Mouse (Mus musculus) retina, adult 2 months (tissue): ENCODE data around the gene Gtsf2.
"Not testable (repeated sequence)": the region's sequence is repeated elsewhere in the genome, so short reads cannot be mapped to it uniquely, and the experiment has no call there.

ENCODE experiments used
- DNase-seq: peaks from one replicate; pipeline ENCODE4 v3.0.0-alpha.2; 2012; ENCODE audit warnings: low read depth, low spot score

The Gtsf2 gene

DNA sequence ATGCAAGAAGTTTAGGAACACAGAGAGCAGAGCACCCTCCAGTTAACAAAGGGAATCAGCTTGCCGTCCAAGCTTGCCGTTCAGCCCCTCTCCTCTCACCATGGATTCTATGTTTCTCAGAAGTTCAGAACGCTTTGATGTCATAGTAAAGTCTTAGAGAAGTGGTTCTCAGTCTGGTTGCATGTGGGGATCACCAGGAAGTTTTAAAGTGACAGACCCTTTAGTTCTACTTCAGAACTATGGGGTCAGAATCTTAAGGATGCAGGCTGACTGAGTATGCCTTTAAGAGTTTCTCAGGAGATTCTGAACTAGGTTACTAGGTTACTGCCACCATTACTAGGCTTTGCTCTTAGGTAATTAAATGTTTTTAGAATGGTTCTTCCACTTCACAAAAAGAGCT lies at the start of gene Gtsf2:
Gene Gtsf2, minus strand, starts transcription at position 101 of the 400 bp plus-strand sequence.
- DNase-seq = no peak

DNA sequence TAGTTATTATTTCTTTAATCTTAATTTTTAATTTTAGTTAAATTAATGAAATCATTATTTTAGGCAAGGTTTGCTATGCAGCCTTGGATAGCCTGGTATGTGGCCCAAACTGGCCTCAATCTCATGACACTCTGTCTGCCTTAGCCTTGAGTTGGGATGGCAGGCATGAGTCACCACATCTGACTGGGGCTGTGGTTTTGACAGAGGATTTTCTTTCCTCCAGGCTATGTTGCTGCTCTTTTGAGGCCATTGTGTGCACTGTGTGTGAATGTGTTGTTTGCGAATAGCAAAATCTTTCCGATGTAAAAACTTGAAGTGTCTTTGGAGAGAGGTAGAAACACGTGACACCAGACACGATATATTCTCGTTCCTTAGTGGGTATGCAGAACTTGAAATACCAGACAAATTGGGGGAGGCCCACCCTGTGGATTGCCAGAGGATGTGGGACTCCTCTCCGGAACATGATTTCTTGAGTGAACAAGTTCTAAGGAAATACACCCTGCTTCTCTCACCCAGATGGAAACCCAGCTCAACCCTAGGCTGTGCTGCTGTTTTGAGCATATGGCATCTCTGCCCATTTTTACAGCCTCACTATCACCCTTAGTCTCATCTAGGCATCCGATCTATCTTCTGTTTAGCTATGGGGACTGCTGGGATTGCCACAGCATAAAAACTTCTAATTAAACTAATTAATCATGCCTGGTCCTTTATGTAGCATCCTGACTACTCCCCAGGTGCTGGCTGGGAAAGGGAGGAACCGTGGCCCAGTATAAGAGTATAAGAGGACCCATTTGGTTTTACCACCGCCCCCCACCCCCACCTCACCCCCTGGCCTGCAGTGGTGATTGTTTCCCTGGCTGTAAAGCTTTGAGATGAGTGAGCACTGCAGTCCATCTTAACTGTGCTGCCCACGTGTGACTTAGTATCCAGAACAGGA lies 48.2 kb upstream of the Gtsf2 start:
- DNase-seq = no peak

DNA sequence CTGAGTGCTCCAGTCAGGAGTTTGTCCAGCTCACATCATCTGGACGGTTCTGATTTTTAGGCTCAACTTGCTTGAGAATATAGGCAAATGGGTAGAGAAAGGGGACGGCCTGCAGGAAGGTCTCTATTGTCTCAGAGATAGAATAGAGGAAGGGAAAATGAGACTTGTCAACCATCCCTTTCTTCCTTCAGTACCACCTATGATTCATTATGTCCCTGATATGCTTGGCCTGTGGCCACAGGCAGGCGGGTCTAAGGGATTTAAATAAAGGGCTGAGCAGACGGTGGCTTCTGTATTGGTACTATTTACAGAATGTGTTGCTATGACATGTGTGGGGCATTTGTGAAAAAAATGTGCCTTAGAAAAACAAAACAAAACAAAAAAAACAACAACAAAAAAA lies 40.1 kb upstream of the Gtsf2 start:
- DNase-seq = no peak

DNA sequence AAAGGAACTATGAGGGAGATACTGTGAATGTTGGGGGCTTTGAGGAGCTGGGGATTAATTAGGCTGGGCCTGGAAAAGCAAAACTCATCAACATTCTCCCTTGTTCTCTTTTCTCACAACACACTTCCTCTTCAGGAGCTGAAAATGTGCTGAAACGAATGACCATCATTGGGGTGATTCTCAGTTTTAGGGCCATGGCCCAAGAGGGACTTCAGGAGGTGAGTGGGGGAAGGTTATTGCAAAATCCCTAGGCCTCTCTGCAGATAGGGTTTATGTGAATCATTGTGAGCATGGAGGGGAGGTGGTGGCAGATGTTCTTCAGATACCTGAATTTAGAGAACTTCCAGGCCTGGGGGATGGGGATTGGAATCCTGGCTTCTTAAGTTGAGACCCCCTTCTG lies 38.4 kb upstream of the Gtsf2 start:
- DNase-seq = no peak

DNA sequence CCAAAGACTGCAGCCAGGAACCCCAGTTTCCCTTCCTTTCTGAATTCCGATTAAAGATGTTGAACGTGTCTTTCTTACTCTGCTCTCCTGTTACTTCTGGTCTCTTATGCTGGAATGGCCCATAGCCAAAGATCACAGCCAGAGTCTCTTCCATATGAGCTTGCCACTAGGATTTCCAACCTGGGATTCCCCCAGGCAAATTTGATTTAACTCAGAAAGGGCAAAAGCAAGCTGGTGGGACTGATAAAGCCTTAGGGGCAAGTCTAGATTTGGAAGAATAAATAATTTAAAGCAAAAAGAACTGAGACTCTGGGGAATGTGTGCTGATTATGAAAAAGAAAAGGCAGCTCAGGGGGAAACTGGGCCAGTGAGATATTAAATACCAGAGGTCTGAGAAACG lies 36.8 kb upstream of the Gtsf2 start:
- DNase-seq = no peak

DNA sequence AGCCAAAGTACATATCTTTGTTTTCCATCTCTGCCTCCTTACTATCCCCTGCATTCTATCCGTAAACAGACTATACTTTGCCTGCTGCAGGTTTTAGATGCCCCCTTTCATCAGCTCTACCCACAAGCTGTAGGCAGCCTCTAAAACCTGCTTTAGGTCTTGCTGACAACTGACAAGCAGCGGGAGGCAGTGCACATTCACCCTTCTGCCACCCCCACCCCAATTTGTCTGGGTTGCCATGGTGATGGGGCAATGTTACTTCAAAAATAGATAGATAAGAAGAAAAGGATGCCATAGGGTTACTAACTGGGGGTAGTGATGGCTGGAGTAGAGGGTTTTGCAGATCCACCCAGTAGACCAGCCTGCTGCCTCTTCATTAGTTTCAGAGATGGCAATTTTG lies 36.2 kb upstream of the Gtsf2 start:
- DNase-seq = no peak

DNA sequence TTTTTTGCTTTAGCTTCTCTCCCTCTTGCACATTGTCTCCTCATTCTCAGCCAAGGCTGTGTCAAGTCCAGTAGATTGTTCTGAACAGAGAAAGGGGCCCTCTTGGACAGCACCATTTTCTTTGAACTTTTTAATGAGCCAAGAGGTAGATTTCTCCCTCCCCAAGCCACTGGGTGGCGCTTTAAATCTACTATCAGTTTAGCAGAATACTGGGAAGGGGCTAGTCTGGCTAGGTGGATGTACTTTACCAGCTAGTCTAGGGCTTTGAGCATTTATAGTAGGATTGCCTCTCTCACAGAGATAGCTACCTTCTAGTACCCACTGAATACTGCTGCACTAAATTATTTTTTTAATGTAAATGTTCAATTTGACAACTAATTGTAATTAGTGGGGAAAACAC lies 34.2 kb upstream of the Gtsf2 start:
- DNase-seq = no peak

DNA sequence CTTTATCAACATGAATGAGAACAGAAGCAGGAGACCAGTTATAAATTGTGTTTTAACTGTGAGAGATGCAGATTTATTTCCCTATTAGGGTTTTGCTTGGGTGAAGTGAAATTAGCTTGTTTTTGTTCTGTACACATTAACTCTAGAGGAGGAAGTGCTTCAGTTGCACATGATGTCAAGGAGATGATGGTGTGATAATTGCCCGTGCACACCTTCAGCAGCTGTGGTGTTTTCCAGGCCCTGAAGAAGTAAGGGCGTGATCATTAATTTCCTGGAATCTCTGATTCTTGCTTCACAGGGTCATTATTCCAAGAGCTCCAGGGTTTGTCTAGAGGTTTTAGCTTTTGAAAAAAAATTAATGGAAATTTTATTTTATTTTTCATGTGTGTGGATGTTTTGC lies 31.9 kb upstream of the Gtsf2 start:
- DNase-seq = no peak

DNA sequence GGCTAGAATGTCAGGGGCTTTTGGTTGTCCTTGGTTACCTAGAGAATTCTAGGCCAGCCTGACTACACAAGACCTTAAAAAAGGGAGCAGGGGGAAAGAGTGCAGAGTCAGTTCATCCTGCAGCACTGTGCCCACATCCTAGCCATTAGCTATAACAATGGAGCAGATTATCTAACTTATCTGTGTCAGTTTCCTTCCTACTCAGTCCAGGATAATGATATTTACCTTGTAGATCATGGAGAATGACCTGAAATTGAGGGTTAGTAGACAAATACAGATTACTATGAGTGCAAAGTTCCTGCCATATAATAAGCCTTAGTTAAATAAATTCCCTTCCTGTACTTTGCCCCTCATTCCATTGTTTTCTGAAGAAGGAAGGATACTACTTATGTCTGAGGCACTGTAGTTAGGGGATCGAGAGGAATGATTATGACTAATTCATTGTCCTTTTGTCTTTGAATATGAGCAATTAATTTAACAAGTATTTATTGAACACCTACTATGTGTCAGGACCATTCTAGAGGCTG lies 30.9 kb upstream of the Gtsf2 start:
- DNase-seq = no peak

DNA sequence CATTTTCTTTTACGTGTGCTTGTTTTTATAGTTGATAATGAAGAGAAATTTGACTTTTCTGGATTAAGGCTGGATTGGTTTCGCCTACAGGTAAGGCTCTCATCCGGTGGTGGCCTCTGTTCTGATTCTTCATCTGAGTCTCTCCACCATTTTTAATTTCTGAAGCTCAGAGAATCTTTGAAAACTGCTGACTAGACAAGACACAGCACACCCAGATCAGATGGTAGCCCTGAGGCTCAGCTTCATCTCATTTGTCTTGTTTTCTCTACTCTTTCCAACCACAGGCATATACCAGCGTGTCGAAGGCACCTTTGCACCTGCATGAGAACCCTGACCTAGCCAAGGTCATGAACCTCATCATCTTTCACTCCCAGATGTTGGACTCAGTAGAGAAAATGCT lies 25.5 kb upstream of the Gtsf2 start:
- no peak for DNase-seq

DNA sequence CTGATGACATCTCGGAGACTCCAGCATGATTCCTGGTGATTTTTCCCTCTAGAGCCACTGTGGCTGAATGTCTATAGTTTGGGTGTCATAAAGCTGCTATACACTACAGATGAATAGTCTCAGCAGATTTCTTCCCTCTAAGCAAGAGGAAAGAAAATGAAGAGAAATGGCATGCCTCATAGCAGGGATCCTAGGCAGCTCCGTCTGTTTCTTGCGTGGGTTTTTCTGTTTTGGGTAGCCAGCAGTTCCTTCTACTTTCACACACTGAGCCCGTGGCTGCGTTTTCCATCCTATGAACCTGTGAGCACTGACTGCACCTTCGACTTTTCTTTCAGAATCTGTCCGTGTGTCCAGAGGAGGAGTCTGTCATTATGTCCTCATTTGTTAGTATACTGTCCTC lies 24.9 kb upstream of the Gtsf2 start:
- DNase-seq = no peak

DNA sequence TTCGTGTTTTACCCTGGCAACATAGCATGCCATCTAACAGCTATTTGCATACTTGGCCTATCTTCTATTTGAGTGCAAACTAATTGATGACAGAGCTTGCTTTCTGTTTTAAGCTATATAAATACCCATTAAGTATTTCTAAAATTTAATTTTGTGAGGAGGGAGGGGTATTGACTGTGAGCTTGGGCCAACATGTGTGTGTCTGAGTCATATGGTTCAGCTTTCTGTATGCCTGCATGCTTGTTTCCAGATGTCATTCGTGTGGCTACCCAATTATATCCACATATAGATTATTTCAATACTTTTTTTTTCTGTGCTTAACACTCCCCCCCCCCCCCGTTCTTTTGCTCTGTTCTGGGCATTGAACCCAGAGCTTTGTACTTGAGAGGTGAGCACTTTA lies 24.0 kb upstream of the Gtsf2 start:
- no peak for DNase-seq

DNA sequence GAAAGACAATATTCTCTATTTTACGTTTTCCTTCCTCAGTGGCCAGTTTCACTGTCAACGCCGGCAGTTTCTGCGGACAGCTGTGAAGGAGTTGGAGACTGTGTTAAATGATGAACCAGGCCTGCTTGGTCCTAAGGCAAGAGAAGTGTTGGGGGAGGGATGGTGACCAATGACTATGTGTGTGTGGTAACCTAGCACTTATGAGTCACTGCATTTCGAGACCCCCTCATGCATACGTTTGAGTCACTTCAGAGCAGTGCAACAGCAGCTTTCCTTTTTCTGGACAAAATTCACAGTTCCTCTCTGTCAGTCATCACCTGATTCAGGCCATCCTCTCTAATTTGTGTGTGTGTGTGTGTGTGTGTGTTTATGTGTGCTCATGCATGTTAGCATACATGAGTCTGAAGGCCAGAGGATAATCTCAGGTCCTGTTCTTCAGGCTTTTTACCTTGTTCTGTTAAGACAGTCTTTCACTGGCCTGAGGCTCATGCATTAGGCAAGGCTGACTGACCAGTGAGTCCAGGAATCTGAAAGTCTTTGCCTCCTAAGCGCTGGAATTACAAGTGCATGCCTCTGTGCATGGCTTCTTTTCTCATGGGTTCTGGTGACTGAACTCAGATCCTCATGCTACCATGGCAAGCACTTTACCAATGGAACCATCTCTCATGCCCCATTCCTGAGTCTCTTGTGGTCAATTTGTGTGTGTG lies 23.4 kb upstream of the Gtsf2 start:
- no peak for DNase-seq

DNA sequence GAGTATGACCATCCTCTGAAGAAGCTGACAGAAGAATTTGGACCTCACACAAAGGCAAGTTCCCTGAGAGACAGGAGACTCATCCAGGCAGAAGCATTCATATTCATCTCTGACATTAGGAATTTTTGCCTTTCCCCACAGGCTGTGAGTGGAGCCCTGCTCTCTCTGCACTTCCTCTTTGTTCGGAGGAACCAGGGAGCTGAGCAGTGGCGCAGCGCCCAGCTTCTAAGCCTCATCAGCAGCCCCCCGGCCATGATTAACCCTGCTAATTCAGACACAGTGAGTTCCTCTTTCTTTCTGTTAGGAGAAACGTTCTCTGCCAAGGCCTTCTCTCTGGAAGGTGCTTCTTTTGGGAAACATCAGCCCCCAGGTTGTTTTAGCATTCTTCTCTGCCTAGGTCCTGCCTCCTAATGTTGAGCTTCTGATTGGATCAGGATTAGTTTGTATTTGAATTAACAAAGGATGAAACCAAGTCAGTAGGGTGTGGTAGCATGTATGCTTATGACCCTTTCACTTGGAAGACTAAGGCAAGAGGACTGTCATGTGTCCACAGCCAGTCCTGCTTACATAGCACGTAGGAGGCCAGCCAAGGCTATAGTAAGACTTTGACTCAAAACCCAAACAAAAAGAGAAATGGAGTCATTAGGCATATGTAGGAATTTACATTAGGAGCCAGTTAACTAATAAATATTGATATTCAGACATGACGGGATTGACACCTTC lies 14.4 kb upstream of the Gtsf2 start:
- no peak for DNase-seq

DNA sequence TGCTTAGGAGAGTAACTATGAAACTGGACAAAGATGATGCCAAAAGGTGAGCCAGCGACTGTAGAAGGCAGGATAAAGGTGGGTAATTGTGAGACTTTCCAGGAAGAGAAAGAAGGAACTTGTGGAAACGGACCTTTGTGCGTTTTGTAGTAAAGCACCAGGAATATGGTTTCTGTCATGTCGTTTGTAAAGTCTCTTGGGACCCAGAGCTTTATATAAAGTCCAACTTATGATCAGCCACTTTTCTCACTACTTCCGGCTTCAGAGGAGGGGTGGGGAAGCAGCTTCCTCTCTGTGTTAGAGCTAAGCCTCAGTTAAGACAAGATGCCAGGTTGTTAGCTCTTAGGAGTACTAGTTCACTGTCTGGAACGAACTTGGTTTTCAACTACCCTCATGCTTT lies 6.2 kb upstream of the Gtsf2 start:
- DNase-seq = no peak

DNA sequence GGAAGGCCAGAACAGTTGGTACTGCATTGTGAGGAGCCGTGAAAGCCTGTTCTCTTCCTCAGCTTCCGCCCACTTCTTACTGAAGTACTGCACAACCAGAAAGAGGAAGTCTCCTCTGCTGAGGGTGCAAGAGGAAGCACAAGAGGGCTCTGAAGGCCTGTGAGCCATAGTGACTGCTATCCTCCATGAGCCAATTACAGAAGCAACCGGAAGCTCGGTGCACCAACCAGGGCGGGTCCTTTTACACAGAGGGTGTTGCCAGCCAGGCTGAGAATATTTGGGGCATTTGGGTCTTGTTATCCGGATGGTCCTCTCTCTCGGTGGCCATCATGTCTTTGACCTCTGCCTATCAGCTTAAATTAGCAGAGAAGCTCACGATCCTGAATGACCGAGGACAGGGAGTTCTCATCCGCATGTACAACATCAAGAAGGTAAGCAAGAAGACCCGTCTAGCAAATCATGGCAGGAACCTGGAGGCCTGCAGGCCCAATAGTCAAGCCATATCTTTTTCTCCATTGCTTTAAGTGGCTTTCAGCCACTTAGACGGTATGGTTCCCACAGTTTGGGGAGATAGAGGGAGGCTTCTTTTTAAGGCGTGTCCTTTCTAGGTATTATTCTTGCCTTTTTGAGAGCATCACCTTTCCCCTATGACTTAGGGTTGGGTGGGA lies 5.4 kb upstream of the Gtsf2 start, which contains the start of gene Nckap1l:
Gene Nckap1l, plus strand, starts transcription at position 244 of the 668 bp plus-strand sequence.
- DNase-seq = no peak

DNA sequence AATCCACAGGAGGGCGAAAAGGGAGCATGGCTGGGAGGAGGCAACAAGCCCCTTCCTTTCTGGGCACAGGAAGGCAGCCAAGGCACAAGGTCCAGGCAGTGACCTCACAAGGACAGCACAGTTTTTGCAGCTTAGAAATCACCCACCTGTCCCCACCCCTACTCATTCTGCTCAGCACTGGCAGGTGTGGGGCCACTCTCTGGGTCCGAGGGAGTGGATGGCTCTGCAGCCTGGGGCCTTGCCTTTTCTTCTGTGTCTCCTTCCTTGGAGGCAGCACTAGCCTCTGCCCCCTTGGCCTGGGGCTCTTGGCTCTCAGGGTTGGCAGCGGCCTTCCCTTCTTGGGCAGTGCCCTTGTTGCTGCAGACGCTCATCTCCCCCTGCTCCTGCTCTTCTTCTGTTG lies 2.3 kb downstream of the Gtsf2 start:
- DNase-seq = not testable (repeated sequence)

DNA sequence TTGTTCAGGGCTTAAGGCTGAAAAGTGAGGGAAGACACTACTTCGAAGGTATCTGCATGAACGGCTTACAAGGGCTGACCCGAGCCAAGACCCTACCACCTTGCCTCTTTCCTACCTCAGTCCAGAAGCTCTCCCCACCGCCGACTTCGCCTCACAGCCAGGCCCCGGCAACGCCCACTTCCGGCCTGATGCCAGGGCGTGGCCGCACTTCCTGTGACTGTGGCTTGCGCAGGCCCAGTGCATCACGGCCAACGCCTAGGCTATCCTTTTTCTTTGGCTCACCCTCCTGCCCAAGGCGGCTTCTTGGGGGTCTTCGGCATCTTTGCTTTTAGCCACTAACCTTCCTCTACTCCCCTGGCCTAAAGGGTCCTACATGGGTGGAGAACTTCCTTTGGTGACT lies 18.0 kb downstream of the Gtsf2 start, which contains the start of gene Gtsf1:
Gene Gtsf1, minus strand, starts transcription at position 230 of the 400 bp plus-strand sequence.
- DNase-seq = no peak

DNA sequence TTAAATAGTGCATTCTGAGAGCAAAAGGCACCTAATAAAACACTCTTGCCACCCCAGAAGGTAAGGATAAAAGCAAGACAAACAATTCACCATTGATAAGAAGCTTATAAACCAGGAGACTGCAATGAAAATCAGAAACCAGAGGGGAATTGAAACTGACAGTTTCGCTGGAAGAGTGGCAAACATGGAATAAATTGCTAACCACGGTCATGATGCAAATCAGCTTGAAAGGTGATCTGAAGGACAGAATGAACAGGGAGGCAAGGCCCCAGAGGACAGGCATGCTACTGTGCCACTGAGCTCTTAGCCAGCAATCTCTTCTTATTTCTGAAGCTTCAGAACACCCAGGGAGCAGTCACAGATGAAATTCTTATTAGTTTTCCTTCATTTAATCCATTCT lies 21.3 kb downstream of the Gtsf2 start:
- DNase-seq = no peak

DNA sequence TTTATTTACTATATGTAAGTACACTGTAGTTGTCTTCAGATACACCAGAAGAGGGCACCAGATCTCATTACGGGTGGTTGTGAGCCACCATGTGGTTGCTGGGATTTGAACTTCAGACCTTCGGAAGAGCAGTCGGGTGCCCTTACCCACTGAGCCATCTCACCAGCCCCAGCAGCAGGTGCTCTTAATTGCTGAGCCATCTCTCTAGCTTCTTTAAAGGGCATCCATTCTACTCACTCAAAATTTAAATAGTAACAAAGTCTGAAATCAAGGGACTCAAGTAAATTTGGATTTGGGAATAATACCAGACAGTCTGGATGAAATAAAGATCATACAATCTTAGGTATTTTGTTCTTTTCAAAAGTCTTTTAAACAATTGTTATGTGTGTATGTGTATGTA lies 42.7 kb downstream of the Gtsf2 start:
- not testable (repeated sequence) for DNase-seq

DNA sequence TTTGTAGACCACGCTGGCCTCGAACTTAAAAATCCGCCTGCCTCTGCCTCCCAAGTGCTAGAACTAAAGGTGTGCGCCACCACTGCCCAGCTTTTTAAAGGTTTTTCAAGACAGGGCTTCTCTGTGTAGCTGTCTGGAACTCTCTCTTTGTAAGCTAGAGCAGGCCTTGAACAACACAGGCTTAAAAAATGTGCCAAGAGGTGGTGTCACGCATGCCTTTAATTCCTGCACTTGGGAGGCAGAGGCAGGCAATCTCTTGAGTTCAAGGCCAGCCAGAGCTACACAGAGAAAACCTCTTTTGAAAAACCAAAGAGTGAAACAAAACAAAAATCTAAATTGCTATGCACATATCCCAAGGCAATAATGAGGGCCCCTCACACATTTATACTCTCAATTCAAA lies 46.9 kb downstream of the Gtsf2 start:
- DNase-seq = no peak
